Mouse (Mus musculus): ENCODE results near the gene Rimkla.

Gene Rimkla

GRCm38 (mm10) chr4:119417270-119417669, 75.2 kb downstream of the Rimkla start:
- DNase-seq, result no peak
